In genomic region chr10:61783621-61784251, GRCm38 (mm10) we compare ENCODE assay signal across 9 mouse cellular contexts. TPM values are rescaled to one million over a fixed set of nuclear protein-coding genes. Genes with fewer than 3 reads are reported as not detected.
DNase-seq lines count a peak whose midpoint lies in the region; ATAC-seq and TF ChIP-seq lines count a peak whose summit lies in the region.
"Had no signal": no experiment of that assay in that cellular context is flagged by ENCODE, and none has a peak within 500 bp of the region (broad histone marks: within the 10 kb centered on the region; RNA-seq: fewer than 3 reads in every experiment).

Gene H2afy2 (minus strand): TSS chr10:61784147.

- no peaks in the 10 kb centered on the region for H3K79me3 ChIP-seq in C2C12 (ENCODE audit: low read depth)

- peak within 1 kb of the TSS; percentile 68 for H3ac ChIP-seq in C2C12 (ENCODE audit: control insufficient read depth, insufficient read length, low read depth)

- intact Hi-C loops in heart, postnatal 10 days (cut with DNase I), result no loop called here

- H3K9ac ChIP-seq in forebrain, embryonic 15.5 days (replicated peaks), result peak within 1 kb of the TSS; percentile 99
- peak within 1 kb of the TSS; percentile 43; the same call in 1 of the 2 replicates for H3K9ac ChIP-seq in liver, embryonic 15.5 days
- peak within 1 kb of the TSS; percentile 95 for H3K9ac ChIP-seq in neural tube, embryonic 15.5 days (replicated peaks)

- no peak for TF ChIP-seq CTCF in C2C12 (IDR thresholded peaks at IDR 0.05; ENCODE audit: control insufficient read depth, insufficient read depth, insufficient read length)

- H3K27me3 ChIP-seq in C2C12 (ENCODE audit: control insufficient read depth, insufficient read depth, insufficient read length), result peaks cover 12% of the 10 kb centered on the region
- no peaks in the 10 kb centered on the region for H3K27me3 ChIP-seq in forebrain, embryonic 15.5 days
- H3K27me3 ChIP-seq in liver, embryonic 15.5 days, result peaks cover 38% of the 10 kb centered on the region
- no peaks in the 10 kb centered on the region for H3K27me3 ChIP-seq in neural tube, embryonic 15.5 days (replicated peaks)
- H3K27me3 ChIP-seq: CH12.LX had no signal

- no peaks in the 10 kb centered on the region for H3K36me3 ChIP-seq in C2C12 (ENCODE audit: control insufficient read depth, insufficient read depth)
- H3K36me3 ChIP-seq in forebrain, embryonic 15.5 days, result no peaks in the 10 kb centered on the region
- no peaks in the 10 kb centered on the region for H3K36me3 ChIP-seq in liver, embryonic 15.5 days (replicated peaks)
- H3K36me3 ChIP-seq in neural tube, embryonic 15.5 days, result no peaks in the 10 kb centered on the region

- ATAC-seq in forebrain, embryonic 15.5 days (replicated peaks), result peak; percentile 91
- 0 out of 2 replicates have a peak, but pooled peaks have one; percentile 25 for ATAC-seq in liver, embryonic 15.5 days (ENCODE audit: insufficient read depth)
- peak; percentile 93 for ATAC-seq in neural tube, embryonic 15.5 days (ENCODE audit: low FRiP score)

- H3K4me1 ChIP-seq in forebrain, embryonic 15.5 days, result peaks cover 29% of the 10 kb centered on the region
- H3K4me1 ChIP-seq in liver, embryonic 15.5 days (replicated peaks), result 0 out of 2 replicates have a peak, but pooled peaks cover 2% of the 10 kb centered on the region
- peaks cover 39% of the 10 kb centered on the region for H3K4me1 ChIP-seq in neural tube, embryonic 15.5 days

- peak within 1 kb of the TSS; percentile 73 for H3K4me2 ChIP-seq in forebrain, embryonic 15.5 days (replicated peaks)
- peak within 1 kb of the TSS; percentile 68 for H3K4me2 ChIP-seq in liver, embryonic 15.5 days
- peak within 1 kb of the TSS; percentile 62 for H3K4me2 ChIP-seq in neural tube, embryonic 15.5 days

- peak within 1 kb of the TSS; percentile 99 for H3K27ac ChIP-seq in forebrain, embryonic 15.5 days (replicated peaks)
- no peak within 1 kb of the TSS for H3K27ac ChIP-seq in liver, embryonic 15.5 days (replicated peaks)
- peak within 1 kb of the TSS; percentile 99 for H3K27ac ChIP-seq in neural tube, embryonic 15.5 days (replicated peaks)

- peak; percentile 75 for DNase-seq in cerebellum, adult 11 months
- peak; percentile 65 to 72 for DNase-seq in heart, postnatal 10 days
- DNase-seq in kidney, postnatal 4 days, result peak; percentile 83 to 89
- peak; percentile 36 to 57 for DNase-seq in urinary bladder, adult 18-20 months (ENCODE audit: low spot score in 2 of 2)

- H3K4me3 ChIP-seq in C2C12 (ENCODE audit: insufficient read depth, poor library complexity, severe bottlenecking), result peak within 1 kb of the TSS; percentile 32
- H3K4me3 ChIP-seq in forebrain, embryonic 15.5 days, result peak within 1 kb of the TSS; percentile 97
- peak within 1 kb of the TSS; percentile 58 for H3K4me3 ChIP-seq in liver, embryonic 15.5 days (replicated peaks)
- peak within 1 kb of the TSS; percentile 85 for H3K4me3 ChIP-seq in neural tube, embryonic 15.5 days (replicated peaks)

- H3K9me3 ChIP-seq in forebrain, embryonic 15.5 days, result no peaks in the 10 kb centered on the region
- no peaks in the 10 kb centered on the region for H3K9me3 ChIP-seq in liver, embryonic 15.5 days (replicated peaks)
- H3K9me3 ChIP-seq in neural tube, embryonic 15.5 days (replicated peaks), result no peaks in the 10 kb centered on the region

- WGBS in forebrain, embryonic 15.5 days, result under 1% methylated on average over 50 of the region's 50 CpGs
- under 1% methylated on average over 45 of the region's 50 CpGs for WGBS in liver, embryonic 15.5 days (ENCODE audit: insufficient replicate concordance)
- WGBS in neural tube, embryonic 15.5 days, result 0% methylated on average over 47 of the region's 50 CpGs

- H3K79me2 ChIP-seq in C2C12 (ENCODE audit: control insufficient read depth, insufficient read depth), result no peaks in the 10 kb centered on the region

TF ChIP-seq in C2C12, 6 proteins besides CTCF, POLR2A, EP300 and RAD21:
- no peak for TF ChIP-seq FOSL1 (IDR thresholded peaks at IDR 0.05; ENCODE audit: insufficient read depth, low read length, poor library complexity, severe bottlenecking)
- no peak for TF ChIP-seq MAX (IDR thresholded peaks at IDR 0.05)
- TF ChIP-seq CEBPB (IDR thresholded peaks at IDR 0.05; ENCODE audit: low read depth), result no peak
- TF ChIP-seq USF1 (IDR thresholded peaks at IDR 0.05; ENCODE audit: low read depth), result no peak
- no peak for TF ChIP-seq MYOD1 (IDR thresholded peaks at IDR 0.05; ENCODE audit: control insufficient read depth, insufficient read length, low read depth)
- no peak for TF ChIP-seq MYOG (IDR thresholded peaks at IDR 0.05; ENCODE audit: control insufficient read depth, extremely low read depth, insufficient read length)
TF ChIP-seq in C2C12: peak in this region for 0.

RNA-seq across cellular contexts. Expression of gene H2afy2, which starts in this region (rescaled TPM):
- 10.5 TPM for polyA plus RNA-seq in C2C12 (2012; fragmentation: generic; extraction: Trizol)
- 312 TPM in 2 replicates for polyA plus RNA-seq in forebrain, embryonic 15.5 days (2015; fragmentation: Nextera tagmentation; extraction: Ambion mirVana)
- 10 to 100 TPM; 10.7 to 12.7 TPM for total RNA-seq in heart, postnatal 10 days (2021)
- 3.5 and 4.2 TPM in 2 replicates for polyA plus RNA-seq in liver, embryonic 15.5 days (2015; fragmentation: Nextera tagmentation; extraction: Ambion mirVana)
- polyA plus RNA-seq in neural tube, embryonic 15.5 days (2015; fragmentation: Nextera tagmentation; extraction: Ambion mirVana), result 232 and 258 TPM in 2 replicates
- total RNA-seq: CH12.LX had no signal

Comparison
In these comparisons a context has a peak if more than half of its experiments do, and no peak if none do; other contexts are left out.
1. RNA of gene H2afy2 (polyA plus RNA-seq): 312 TPM in forebrain, embryonic 15.5 days and 232 to 258 TPM in neural tube, embryonic 15.5 days; 10.5 TPM in C2C12 (single experiment) and 3.5 to 4.2 TPM in liver, embryonic 15.5 days; every median in the first group is over 10 times any median in the second.
2. H3K4me3 ChIP-seq: peak in every context shown above with its lines; median percentile 97 in forebrain, embryonic 15.5 days; 85 in neural tube, embryonic 15.5 days; 58 in liver, embryonic 15.5 days; 32 in C2C12.
3. ATAC-seq: peak in every context shown above with its lines; median percentile 93 in neural tube, embryonic 15.5 days; 91 in forebrain, embryonic 15.5 days; 25 in liver, embryonic 15.5 days.
4. H3K9ac ChIP-seq: peak in every context shown above with its lines; median percentile 99 in forebrain, embryonic 15.5 days; 95 in neural tube, embryonic 15.5 days; 43 in liver, embryonic 15.5 days.
5. Peak in every context shown above with its lines, with median percentiles within 50 percentile points of each other: DNase-seq and H3K4me2 ChIP-seq.